Comparison of ENCODE assay signal across 17 mouse cellular contexts in genomic region chr3:89434532-89434931, GRCm38 (mm10). TPM values are rescaled to one million over a fixed set of nuclear protein-coding genes. Genes with fewer than 3 reads are reported as not detected.
A peak's percentile ranks its signal among the peaks of the same experiment; 100 is the strongest.
DNase-seq lines count a peak whose midpoint lies in the region; ATAC-seq and TF ChIP-seq lines count a peak whose summit lies in the region.
"Had no signal": no experiment of that assay in that cellular context is flagged by ENCODE, and none has a peak within 500 bp of the region (broad histone marks: within the 10 kb centered on the region; RNA-seq: fewer than 3 reads in every experiment).

No protein-coding gene starts in this region.

- WGBS in embryonic facial prominence, embryonic 10.5 days = 81% methylated on average over 11 of the region's 11 CpGs
- 80% methylated on average over 11 of the region's 11 CpGs for WGBS in forebrain, embryonic 12.5 days
- WGBS in limb, embryonic 15.5 days = 75% methylated on average over 11 of the region's 11 CpGs

- H3K27me3 ChIP-seq in embryonic facial prominence, embryonic 10.5 days (replicated peaks; ENCODE audit: low read depth, poor library complexity, severe bottlenecking) = no peaks in the 10 kb centered on the region
- no peaks in the 10 kb centered on the region for H3K27me3 ChIP-seq in forebrain, embryonic 12.5 days
- H3K27me3 ChIP-seq in limb, embryonic 15.5 days = no peaks in the 10 kb centered on the region
- H3K27me3 ChIP-seq: stomach, embryonic 15.5 days had no signal

- no peak for ATAC-seq in forebrain, embryonic 12.5 days (ENCODE audit: low FRiP score)
- ATAC-seq in limb, embryonic 15.5 days (ENCODE audit: insufficient number of reproducible peaks, low FRiP score, low TSS enrichment, low read depth) = no peak
- ATAC-seq: hindbrain, postnatal 0 days had no signal

- peaks cover 56% of the 10 kb centered on the region for H3K4me1 ChIP-seq in embryonic facial prominence, embryonic 10.5 days
- H3K4me1 ChIP-seq in forebrain, embryonic 12.5 days = peaks cover 41% of the 10 kb centered on the region
- H3K4me1 ChIP-seq in limb, embryonic 15.5 days = peaks cover 43% of the 10 kb centered on the region

- no peak for DNase-seq in layer of hippocampus, adult 2 months (ENCODE audit: low spot score in 2 of 2)
- DNase-seq in layer of hippocampus, adult 9-11 months = no peak
- no peak for DNase-seq in embryonic facial prominence, embryonic 10.5 days (ENCODE audit: low spot score)
- DNase-seq in thymus, adult 18-20 months = no peak
- DNase-seq in spleen, postnatal 14 days (ENCODE audit: low spot score in 2 of 2) = no peak
- DNase-seq: adrenal gland, adult 2 months; cerebellum, postnatal 36 days; kidney, adult 11 months; kidney, postnatal 10 days; lung, embryonic 14.5 days; lung, postnatal 4 days; midbrain, embryonic 14.5 days; spleen, adult 18-20 months had no signal

- no peak overlapping the region for H3K9ac ChIP-seq in forebrain, embryonic 12.5 days
- H3K9ac ChIP-seq in limb, embryonic 15.5 days = no peak overlapping the region
- H3K9ac ChIP-seq: lung, embryonic 14.5 days; stomach, embryonic 15.5 days had no signal

- no peak overlapping the region for H3K4me3 ChIP-seq in layer of hippocampus, adult 2 months
- H3K4me3 ChIP-seq in embryonic facial prominence, embryonic 10.5 days = no peak overlapping the region
- H3K4me3 ChIP-seq in forebrain, embryonic 12.5 days (replicated peaks) = no peak overlapping the region
- no peak overlapping the region for H3K4me3 ChIP-seq in limb, embryonic 15.5 days
- H3K4me3 ChIP-seq: stomach, embryonic 15.5 days had no signal

- no peaks in the 10 kb centered on the region for H3K9me3 ChIP-seq in embryonic facial prominence, embryonic 10.5 days
- H3K9me3 ChIP-seq in forebrain, embryonic 12.5 days = no peaks in the 10 kb centered on the region
- H3K9me3 ChIP-seq in limb, embryonic 15.5 days = no peaks in the 10 kb centered on the region
- H3K9me3 ChIP-seq: stomach, embryonic 15.5 days had no signal

- TF ChIP-seq CTCF in layer of hippocampus, adult 2 months (conservative IDR thresholded peaks at IDR 0.05) = no peak

- peak overlapping the region; percentile 68 for H3K27ac ChIP-seq in layer of hippocampus, adult 2 months
- H3K27ac ChIP-seq in embryonic facial prominence, embryonic 10.5 days (replicated peaks) = peak overlapping the region; percentile 24; the same call in 1 of the 2 replicates
- H3K27ac ChIP-seq in forebrain, embryonic 12.5 days = peak overlapping the region; percentile 68
- peak overlapping the region; percentile 44; the same call in 1 of the 2 replicates for H3K27ac ChIP-seq in limb, embryonic 15.5 days
- H3K27ac ChIP-seq: hindbrain, postnatal 0 days; stomach, embryonic 15.5 days had no signal

- H3K36me3 ChIP-seq in embryonic facial prominence, embryonic 10.5 days (replicated peaks) = peaks cover 32% of the 10 kb centered on the region
- H3K36me3 ChIP-seq in forebrain, embryonic 12.5 days (replicated peaks) = peaks cover 26% of the 10 kb centered on the region
- H3K36me3 ChIP-seq in limb, embryonic 15.5 days = peaks cover 26% of the 10 kb centered on the region

- H3K4me2 ChIP-seq in forebrain, embryonic 12.5 days = no peak overlapping the region
- no peak overlapping the region for H3K4me2 ChIP-seq in limb, embryonic 15.5 days
- H3K4me2 ChIP-seq: lung, embryonic 14.5 days; stomach, embryonic 15.5 days had no signal

RNA-seq across cellular contexts. Expression of gene Pbxip1, which starts 2.0 kb away (rescaled TPM):
- total RNA-seq in layer of hippocampus, adult 2 months (2021) = 10 to 100 TPM; 38.9 to 41.8 TPM
- 17.5 and 20.1 TPM in 2 replicates for polyA plus RNA-seq in embryonic facial prominence, embryonic 10.5 days (2016; fragmentation: Nextera tagmentation; extraction: Ambion mirVana)
- 14.4 and 14.7 TPM in 2 replicates for polyA plus RNA-seq in forebrain, embryonic 12.5 days (2016; fragmentation: Nextera tagmentation; extraction: Ambion mirVana)
- polyA plus RNA-seq in limb, embryonic 15.5 days (2015; fragmentation: Nextera tagmentation; extraction: Ambion mirVana) = 33.9 and 51.5 TPM in 2 replicates

RNA-seq across cellular contexts. Expression of gene Pygo2, which starts 4.5 kb away (rescaled TPM):
- 10 to 100 TPM; 55.5 to 61.9 TPM for total RNA-seq in layer of hippocampus, adult 2 months (2021)
- 47.4 and 48.9 TPM in 2 replicates for polyA plus RNA-seq in embryonic facial prominence, embryonic 10.5 days (2016; fragmentation: Nextera tagmentation; extraction: Ambion mirVana)
- 47.2 and 48.8 TPM in 2 replicates for polyA plus RNA-seq in forebrain, embryonic 12.5 days (2016; fragmentation: Nextera tagmentation; extraction: Ambion mirVana)
- 37.1 and 43.7 TPM in 2 replicates for polyA plus RNA-seq in limb, embryonic 15.5 days (2015; fragmentation: Nextera tagmentation; extraction: Ambion mirVana)

RNA-seq across cellular contexts. Expression of gene Shc1, which starts 16.3 kb away (rescaled TPM):
- total RNA-seq in layer of hippocampus, adult 2 months (2021) = 10 to 100 TPM; 12.2 to 14.3 TPM
- polyA plus RNA-seq in embryonic facial prominence, embryonic 10.5 days (2016; fragmentation: Nextera tagmentation; extraction: Ambion mirVana) = 82.0 and 82.1 TPM in 2 replicates
- 28.4 and 30.9 TPM in 2 replicates for polyA plus RNA-seq in forebrain, embryonic 12.5 days (2016; fragmentation: Nextera tagmentation; extraction: Ambion mirVana)
- 108 and 112 TPM in 2 replicates for polyA plus RNA-seq in limb, embryonic 15.5 days (2015; fragmentation: Nextera tagmentation; extraction: Ambion mirVana)

RNA-seq across cellular contexts. Expression of gene Cks1b, which starts 16.3 kb away (rescaled TPM):
- 1 to 10 TPM; 1.4 to 2.7 TPM for total RNA-seq in layer of hippocampus, adult 2 months (2021)
- polyA plus RNA-seq in embryonic facial prominence, embryonic 10.5 days (2016; fragmentation: Nextera tagmentation; extraction: Ambion mirVana) = 786 and 805 TPM in 2 replicates
- polyA plus RNA-seq in forebrain, embryonic 12.5 days (2016; fragmentation: Nextera tagmentation; extraction: Ambion mirVana) = 363 and 395 TPM in 2 replicates
- 340 and 365 TPM in 2 replicates for polyA plus RNA-seq in limb, embryonic 15.5 days (2015; fragmentation: Nextera tagmentation; extraction: Ambion mirVana)

RNA-seq across cellular contexts. Expression of gene Pmvk, which starts 19.8 kb away (rescaled TPM):
- 10 to 100 TPM; 30.1 to 30.3 TPM for total RNA-seq in layer of hippocampus, adult 2 months (2021)
- 66.4 and 67.6 TPM in 2 replicates for polyA plus RNA-seq in embryonic facial prominence, embryonic 10.5 days (2016; fragmentation: Nextera tagmentation; extraction: Ambion mirVana)
- 65.6 and 66.1 TPM in 2 replicates for polyA plus RNA-seq in forebrain, embryonic 12.5 days (2016; fragmentation: Nextera tagmentation; extraction: Ambion mirVana)
- polyA plus RNA-seq in limb, embryonic 15.5 days (2015; fragmentation: Nextera tagmentation; extraction: Ambion mirVana) = 55.2 and 61.1 TPM in 2 replicates
